Mouse (Mus musculus) kidney, adult 11 months (tissue): Measurements from ENCODE around the gene Lpin2.

Experiments
- DNase-seq: peaks from one replicate; pipeline ENCODE4 v3.0.0; 2022

Gene Lpin2

DNA sequence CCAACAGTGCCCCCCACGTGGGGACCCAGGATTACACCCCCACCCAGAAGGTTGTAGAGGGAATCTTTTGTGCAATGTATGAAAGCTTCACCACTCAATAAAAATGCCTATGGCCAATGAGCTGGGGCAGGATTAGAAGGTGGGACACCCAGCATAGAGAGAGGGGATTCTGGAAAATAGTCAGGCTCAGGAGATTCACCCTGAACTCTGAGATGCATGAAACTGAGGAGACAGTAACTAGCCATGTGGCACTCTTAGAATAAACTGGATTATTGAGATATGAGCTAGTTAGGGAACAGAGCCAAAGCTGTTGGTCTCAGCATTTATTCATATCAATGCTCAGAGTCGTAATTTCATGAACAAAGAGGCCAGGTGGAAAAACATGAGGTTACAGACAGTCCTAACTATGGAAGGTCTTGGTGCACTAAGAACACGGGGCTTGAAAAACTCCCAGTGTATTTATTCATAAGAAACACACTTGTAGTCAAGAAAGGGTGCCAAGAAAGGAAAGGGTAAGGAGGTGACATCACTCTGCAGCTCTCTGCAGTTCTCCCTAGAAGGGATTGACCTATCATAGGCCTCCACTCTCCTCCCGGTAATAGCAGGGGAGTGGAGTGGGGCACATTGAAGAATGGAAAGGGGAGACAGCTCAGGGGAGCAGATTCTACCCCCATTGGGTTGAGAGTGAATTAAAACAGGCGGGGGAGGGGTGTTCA is 83.1 kb downstream of the Lpin2 start:
- no peak for DNase-seq

DNA sequence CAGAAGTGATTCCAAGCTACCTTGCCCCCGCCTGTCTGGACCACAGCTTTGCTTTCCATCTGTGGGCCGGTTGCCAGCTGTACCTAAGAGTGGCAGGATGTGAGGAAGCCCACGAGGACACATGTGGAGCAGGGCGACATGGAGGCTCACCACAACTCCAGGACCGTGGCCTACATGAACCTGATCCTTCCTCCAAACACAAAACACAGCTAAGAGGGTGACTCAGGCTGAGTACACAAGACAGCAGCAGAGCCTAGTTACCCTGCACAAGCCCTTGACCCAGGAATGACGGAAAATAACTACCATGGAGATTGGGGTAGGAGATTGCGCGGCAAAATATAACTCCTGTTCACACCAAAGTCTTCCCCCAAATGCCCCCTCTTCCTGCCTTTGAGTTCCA is 85.0 kb downstream of the Lpin2 start:
- no peak for DNase-seq

DNA sequence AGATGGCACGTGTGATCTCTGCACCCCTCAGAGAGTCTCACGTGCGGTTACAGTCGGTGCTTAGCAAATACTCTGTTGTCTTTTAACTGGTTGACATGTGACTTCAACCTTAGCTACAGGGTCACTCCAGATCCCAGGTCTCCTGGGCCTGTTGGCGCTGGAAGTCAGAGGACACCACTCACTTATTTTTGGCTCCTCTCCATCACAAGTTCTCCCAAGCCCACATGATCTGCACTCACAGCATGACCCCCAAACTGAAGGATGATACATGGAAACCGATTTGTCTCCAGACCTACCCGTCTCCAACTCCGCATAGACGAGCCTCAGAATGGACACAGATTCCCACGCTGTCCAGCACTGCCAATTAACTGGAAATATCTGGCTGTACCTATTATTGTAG is 85.8 kb downstream of the Lpin2 start:
- DNase-seq = no peak

DNA sequence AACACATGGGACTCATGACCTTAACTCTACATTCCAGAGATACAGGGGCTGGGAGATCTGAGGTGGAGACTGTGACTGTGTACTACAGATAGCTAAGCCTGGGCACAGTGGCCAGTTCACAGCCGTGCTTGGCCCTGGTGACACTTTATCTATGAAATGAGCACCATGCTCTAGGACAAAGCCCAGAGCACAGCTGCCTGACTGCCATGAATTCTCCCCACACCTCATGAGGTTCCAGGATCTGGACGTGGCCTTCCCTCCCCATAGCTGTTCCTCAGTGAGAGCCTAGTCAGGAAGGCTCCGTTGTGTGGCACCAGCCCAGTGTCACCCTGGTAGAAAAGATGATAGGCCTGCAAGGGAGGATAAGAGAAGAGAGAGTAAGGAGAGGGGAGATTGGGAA is 86.2 kb downstream of the Lpin2 start:
- no peak for DNase-seq

DNA sequence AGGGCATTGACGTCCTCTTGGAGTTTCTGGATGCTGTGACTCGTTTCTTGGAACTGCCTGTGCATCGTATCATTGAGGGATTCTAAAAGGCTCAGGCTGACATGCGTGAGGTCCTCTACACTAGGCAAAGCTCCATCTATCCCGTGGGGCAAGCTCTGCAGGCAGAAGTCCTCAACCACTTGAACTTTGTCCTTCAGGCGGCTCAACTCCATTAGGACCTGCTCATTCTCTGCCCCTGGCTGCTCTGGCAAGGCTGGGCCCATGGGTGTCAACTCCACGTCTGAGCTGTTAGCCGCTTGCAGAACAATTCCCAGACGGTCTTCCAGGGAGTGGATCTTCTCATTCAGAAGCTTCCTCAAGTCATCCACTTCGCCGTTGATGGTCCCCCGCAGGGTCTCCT is 91.5 kb downstream of the Lpin2 start:
- no peak for DNase-seq

DNA sequence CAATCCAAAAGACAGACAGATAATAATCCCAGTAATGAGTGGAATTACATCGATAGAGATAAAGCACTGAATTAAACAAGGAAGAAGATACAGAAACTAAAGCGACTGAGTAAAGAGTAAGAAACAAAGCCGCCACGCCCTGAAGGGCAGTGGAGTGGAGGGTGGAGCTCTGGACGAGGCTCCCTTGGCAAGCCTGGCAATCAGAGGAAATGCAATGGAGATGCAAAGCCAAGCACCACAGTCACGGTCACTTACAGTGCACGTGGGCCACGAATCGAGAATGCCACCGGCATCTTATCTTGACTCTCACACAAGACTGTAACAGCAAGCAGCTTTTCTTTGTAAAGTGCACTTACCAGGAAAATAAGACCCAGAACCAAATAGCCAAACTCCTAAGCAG is 94.4 kb downstream of the Lpin2 start:
- DNase-seq = no peak

DNA sequence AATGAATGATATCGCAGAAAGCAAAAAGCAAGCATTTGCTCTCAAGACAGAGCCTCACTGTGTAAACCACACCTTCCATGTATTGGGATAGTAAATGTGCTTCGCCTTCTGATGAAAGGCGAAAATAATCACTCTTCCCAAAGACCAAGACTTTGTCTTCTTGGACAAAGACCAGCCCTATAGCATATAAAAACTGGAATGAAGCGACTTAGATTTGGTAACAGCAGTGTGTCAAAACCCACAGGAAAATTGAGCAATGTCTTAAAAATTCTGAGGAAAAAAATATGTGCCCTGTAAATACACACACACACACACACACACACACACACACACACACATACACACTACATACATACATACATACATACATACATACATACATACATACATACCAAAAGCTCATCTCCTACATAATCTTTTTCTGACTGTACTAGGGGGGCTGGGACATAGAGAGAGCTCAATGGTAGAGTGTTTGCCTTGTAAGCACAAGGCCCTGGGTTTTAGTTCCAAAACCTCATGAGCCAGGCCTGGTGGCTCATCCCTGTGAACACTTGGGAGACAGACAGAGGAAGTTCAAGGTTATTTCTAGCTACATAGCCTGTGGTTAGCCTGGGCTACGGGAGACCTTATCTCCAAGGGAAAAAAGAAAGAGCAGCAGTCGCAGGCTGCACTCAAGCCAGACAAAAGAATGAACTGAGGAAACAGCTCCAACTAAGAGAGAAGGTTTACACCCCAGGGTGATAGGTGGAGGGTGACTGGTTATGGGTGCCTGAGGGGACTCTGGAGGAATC is 95.5 kb downstream of the Lpin2 start:
- no peak for DNase-seq

DNA sequence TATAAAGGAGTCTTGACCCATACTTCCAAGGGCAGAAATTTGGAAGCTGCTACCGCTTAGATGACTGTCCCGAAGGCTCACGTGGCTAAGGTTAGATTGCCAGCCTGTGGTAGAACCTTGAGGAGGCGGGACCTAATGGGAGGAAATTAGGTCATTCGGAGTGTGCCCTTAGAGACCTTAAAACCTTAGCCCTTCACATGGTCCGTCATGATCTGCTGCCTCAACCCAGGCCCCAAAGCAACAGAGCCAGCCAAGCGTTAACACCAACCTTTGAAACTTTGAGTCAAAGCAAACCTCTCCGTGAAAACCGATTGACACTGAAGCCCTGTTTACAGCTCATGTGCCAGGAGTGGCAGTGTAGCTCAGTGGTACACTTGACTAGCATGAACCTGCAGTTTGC is 100.4 kb downstream of the Lpin2 start:
- peak; percentile 78 for DNase-seq

DNA sequence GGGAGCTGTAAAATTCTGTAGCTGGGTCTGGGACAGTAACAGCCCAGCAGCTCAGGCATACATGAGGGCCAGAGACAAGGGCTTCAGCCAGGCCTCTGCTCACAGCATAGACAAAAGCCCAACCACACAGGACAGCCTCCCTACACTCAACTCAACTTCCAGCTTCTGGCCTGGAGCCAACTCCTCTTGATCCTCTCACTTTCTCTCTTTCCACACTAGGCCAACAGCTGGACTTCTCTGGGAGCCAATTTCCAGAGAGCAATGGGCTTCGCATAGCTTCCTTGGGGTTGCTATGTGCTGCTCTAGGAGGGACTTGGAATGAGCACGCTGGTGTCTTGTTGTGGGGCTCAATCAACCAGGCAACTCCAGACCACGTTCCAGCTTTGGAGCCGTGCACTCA is 100.9 kb downstream of the Lpin2 start:
- DNase-seq = peak; percentile 22

DNA sequence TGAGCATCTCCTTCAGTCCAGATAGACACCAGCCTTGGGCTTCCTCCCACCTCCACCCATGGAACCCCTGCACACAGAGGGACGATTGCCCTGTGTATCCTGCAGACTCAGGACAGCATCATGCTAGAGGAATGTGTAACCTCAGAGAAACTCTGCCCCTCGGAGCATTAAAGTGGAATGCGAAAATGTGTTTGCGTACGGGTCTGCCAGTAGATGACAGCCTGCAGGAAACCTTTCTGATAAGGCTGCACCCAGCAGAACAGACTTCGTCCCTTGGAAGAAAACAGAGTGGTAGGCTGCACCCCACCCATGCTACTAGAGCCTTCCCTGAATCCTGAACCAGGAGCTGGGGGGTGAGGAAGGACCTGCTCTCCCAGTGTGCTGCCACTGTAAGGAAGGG is 102.5 kb downstream of the Lpin2 start:
- no peak for DNase-seq

DNA sequence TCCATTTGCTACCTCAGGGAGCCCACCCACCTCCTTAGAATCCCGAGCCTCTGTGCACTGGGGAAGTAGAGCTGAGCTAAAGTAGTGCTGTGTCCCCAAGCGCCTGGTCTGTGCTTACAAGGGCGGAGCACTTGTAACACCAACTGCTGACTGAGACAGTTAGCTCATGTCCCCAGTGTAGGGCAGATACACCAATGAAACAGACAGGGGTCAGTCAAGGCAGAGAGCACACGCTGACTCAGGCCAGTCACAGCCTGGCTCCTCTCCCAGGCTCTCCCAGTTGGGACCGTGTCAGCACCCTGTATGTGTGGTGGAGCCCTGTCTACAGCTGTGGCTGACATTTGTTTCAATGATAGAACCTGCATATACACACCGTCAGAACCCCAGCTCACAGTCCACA is 103.6 kb downstream of the Lpin2 start:
- DNase-seq = peak; percentile 38

DNA sequence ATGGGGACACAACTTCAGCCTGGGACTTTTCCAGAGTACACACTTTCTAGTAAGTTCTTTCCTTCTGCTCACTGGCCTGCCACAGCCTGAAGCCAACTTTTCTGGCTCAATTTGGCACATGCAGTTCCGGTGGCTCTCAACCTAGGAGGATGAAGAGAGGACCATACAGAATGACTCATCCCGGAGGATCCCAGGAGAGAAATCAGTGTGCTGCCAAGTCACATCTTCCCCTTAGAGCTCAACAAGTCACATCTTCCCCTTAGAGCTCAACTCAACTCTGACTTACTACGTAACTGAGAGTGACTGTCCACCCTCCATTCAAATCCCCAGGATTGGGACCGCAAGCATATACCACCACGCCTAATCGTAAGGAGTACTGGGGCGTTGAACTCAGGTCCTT is 105.2 kb downstream of the Lpin2 start:
- no peak for DNase-seq

DNA sequence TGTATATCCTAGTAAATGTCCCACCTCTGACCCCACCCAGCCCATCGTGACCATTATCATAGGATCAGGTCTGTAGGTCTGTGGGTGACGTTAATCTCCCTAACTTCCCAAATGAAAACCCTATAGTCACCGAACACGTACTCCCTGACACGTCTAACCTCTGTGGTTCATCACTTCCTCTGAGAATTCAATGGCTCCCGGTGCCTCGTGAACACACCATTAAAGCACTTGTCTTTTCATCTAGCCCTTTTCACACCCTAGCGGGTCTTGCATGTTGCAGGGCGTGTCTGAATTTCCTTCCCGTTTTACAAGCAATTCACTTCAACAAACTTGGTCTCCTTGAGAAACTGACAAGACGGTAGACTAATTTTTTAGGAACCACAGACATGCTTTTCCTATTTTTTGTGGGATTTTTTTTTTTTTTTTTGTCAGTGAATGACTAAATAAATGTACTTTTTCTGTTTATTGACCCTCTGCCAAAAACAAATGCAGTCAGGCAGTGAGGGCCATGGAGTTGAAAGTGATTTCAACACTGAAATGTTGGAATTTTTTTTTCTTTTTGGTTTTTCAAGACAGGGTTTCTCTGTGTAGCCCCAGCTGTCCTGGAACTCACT is 105.9 kb downstream of the Lpin2 start:
- no peak for DNase-seq

DNA sequence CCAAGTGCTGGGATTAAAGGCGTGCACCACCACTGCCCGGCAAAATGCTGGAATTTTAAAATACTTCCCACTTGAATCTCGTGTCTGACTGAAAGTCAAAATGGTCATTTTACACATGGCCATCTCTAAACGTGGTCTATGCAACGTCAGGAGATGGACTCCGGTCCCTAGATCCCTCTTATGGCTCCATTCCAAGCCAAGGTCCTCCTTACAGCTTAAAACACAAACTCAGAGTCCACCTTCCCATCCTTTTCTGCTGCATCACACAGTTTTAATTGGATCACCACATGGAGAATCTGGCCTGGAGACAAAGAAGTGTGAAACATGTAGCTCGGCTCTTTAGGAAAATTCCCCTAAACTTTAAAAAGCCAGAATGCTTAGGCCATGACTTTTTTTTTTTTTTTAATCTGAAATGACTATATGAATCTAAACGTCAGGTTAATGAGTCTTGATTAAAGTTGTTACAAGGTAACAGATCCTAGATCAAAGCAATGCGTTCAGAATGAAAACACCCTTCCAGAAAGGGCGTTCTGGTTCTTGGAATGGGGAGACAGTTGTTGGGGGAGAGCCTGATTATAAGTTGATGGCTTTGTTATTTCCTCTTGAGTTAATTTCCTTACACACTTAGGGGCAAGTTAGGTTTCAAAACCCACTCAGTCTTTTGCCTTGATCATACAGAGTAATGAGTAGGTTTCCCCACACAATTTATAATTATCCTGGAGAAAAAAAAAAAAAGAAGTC is 106.6 kb downstream of the Lpin2 start:
- DNase-seq = peak; percentile 31

DNA sequence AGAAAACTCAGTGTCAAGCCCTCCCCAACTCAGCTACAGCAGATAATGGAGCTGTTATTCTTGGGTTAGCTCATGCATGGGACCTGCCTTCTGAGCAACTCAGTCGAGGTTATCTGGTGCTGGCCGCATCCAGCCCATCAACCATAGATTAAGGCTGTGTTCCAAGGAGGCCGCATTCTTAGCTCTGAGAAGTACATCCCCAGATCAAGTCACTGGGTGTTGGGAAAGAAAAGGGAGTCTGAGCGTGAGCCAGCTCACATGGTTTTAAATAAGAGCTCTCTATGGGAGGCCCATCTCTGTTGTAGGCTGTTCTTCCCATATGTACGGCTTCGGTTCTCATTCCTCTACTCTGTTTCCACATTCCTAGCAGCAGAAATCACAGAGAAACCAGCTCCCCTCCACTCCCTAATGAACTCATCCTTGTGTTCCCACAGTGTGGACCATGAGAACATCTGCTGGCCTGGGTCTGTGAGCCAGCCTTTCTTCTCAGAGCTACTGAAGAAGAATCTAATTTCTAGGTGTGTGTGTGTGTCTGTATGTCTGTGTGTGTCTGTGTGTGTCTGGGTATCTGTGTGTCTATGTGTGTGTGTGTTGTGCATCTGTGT is 107.3 kb downstream of the Lpin2 start:
- DNase-seq = no peak

DNA sequence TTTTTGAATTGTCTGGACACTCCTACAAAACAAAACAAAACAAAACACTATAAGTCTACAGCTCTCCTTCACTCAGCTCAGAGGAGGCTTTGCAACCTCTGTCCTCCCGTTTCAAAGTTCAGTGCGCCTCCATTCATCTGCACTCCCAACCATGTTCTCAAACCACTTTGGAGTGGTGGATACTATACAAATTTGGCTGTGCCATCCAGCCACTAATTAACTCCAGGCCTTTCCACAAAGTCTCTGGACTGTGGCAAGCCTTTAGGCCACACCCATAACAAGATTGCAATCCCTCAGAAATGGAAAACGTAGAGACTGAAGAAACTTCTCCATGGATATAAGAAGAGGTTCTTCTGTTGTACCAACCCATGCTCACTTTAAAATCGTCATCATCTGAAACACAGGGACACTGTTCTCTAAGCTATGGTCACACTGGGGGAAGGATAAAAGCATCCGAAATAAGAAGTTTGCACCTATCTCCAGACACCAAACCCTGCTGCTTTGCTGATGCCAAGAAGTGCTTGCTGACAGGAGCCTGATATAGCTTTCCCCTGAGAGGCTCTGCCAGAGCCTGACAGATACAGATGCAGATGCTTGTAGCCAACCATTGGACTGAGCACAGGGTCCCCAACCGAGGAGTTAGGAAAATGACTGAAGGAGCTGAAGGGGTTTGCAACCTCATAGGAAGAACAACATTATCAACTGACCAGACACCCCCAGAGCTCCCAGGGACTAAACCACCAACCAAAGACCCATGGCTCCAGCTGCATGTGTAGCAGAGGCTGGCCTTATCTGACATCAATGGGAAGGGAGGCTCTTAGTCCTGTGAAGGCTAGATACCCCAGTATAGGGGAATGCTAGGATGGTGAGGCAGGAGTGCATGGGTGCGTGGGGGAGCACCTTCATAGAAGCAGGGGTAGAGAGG is 108.4 kb downstream of the Lpin2 start:
- no peak for DNase-seq

DNA sequence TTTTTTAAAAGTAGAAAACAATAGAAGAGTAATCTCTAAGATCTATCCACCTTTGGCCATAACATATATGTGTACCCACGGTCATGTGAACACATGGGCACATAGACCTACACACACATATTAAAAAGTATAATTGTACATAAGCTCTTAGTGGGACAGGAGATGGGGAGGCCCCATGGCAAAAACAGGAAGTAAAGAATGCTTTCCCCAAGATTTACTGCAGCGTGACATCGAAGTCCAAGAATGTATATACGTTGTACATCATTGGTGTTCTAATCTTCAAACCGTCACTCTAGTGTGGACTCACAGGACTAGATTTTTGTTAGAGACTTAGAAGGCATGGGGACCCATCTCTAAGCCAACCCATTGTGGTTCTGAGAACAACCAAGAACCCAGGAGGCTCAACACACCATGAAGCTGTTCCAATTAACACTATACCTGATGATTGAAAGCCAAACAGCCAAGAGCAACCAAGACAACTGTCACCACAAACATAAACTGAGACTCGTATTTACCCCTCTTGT is 109.6 kb downstream of the Lpin2 start:
- no peak for DNase-seq

DNA sequence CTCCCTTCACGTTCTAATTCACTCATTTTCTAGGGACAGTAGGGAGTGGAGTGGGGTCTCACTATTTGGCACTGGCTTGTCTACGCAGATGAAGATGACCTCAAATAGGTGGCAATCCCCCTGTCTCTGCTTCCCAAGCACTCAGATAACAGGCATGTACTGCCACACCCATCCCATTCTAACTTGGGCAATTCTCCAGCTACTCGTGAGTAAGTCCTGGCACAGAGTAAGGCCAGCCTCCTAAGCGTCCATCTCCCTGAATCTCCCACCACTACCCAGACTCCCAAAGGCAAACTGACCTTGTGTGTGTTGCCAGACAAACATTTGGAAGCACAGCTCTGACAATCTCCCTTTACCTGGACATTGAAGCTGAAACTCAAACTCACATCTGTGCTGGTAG is 110.5 kb downstream of the Lpin2 start:
- DNase-seq = no peak

DNA sequence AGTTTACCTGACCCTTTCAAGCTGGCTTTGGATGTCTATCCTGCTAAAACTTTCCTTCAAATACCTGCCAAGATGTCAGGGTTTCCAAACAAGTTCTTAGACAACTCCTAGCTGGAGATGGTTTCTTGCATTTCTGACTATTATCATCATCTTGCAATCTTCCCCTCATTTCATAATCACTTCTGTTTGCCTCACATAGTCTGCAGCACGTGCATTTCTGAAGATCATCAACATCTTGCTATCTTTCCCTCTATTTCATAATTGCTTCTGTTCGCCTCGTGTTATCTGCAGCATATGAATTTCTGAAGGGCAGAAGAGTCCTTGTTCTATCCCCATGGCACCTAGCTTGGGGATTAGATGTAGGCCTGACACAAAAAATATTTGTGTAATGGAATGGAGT is 112.2 kb downstream of the Lpin2 start:
- DNase-seq = no peak
